ENCODE assay signal across 16 mouse cellular contexts in the genomic region with DNA sequence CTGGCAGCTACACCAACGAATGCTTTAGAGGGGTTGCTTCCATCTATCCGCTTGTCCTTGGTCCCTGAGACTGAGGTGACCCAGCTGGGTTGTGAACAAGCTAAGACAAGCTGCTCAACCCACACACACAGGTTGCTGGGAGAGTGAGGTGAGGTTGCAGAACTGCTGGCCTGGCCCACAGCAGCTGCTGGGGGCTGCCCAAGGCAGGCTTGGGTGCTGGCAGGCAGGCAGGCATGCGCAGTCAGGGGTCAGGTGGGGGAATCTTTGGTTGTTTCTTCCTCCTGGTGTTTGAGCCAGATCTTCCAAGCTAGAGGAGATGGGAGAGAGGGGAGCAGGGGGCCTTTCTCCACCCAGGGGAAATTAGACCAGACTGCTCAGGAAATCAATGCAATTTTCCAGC. TPM values are rescaled to one million over a fixed set of nuclear protein-coding genes. Genes with fewer than 3 reads are reported as not detected.
DNase-seq lines count a peak whose midpoint lies in the region; ATAC-seq and TF ChIP-seq lines count a peak whose summit lies in the region.
"Had no signal": no experiment of that assay in that cellular context is flagged by ENCODE, and none has a peak within 500 bp of the region (broad histone marks: within the 10 kb centered on the region; RNA-seq: fewer than 3 reads in every experiment).

No protein-coding gene starts in this region.

- in situ Hi-C loops in CH12.LX (cut with MboI; ENCODE audit: low pct_ligation_motif_present, low pct_unique_long_range_greater_than_20kb, low sequenced_read_pairs) = no loop called here

- TF ChIP-seq POLR2A in CH12.LX (IDR thresholded peaks at IDR 0.05; ENCODE audit: low read depth, low read length) = no peak

- H3K9me3 ChIP-seq in forebrain, embryonic 10.5 days = no peaks in the 10 kb centered on the region; the same call in 1 of the 2 replicates
- 0 out of 2 replicates have a peak, but pooled peaks cover 10% of the 10 kb centered on the region for H3K9me3 ChIP-seq in forebrain, embryonic 13.5 days (replicated peaks)
- H3K9me3 ChIP-seq in CH12.LX (replicated peaks; ENCODE audit: low read length) = peaks cover 22% of the 10 kb centered on the region
- 0 out of 2 replicates have a peak, but pooled peaks cover 5% of the 10 kb centered on the region for H3K9me3 ChIP-seq in embryonic facial prominence, embryonic 15.5 days (replicated peaks)
- H3K9me3 ChIP-seq: liver, embryonic 13.5 days had no signal

- no peak for TF ChIP-seq RAD21 in CH12.LX (IDR thresholded peaks at IDR 0.05; ENCODE audit: low read depth, low read length)

- DNase-seq in forebrain, embryonic 10.5 days (ENCODE audit: extremely low spot score, low spot score) = no peak
- peak; percentile 71 for DNase-seq in kidney, postnatal 10 days
- DNase-seq in kidney, adult 9 months = no peak
- no peak for DNase-seq in CH12.LX (ENCODE audit: extremely low read depth)
- no peak for DNase-seq in urinary bladder, adult 2 months (ENCODE audit: low spot score)
- DNase-seq in layer of hippocampus, adult 2 months (ENCODE audit: low spot score in 2 of 2) = no peak
- DNase-seq: cerebellum, postnatal 36 days; kidney, adult 11 months; liver, embryonic 13.5 days; retina, postnatal 1 day; thymus, postnatal 36 days had no signal

- no peak overlapping the region for H3K9ac ChIP-seq in forebrain, embryonic 13.5 days
- no peak overlapping the region for H3K9ac ChIP-seq in CH12.LX (ENCODE audit: insufficient read depth, low read depth)
- H3K9ac ChIP-seq in embryonic facial prominence, embryonic 15.5 days = no peak overlapping the region
- H3K9ac ChIP-seq: liver, embryonic 13.5 days had no signal

- no peak for TF ChIP-seq EP300 in CH12.LX (IDR thresholded peaks at IDR 0.05; ENCODE audit: low read length)

- no peaks in the 10 kb centered on the region for H3K27me3 ChIP-seq in forebrain, embryonic 10.5 days (ENCODE audit: poor library complexity, severe bottlenecking)
- H3K27me3 ChIP-seq in forebrain, embryonic 13.5 days = no peaks in the 10 kb centered on the region
- H3K27me3 ChIP-seq in CH12.LX (replicated peaks) = peaks cover 54% of the 10 kb centered on the region
- H3K27me3 ChIP-seq in embryonic facial prominence, embryonic 15.5 days = no peaks in the 10 kb centered on the region
- H3K27me3 ChIP-seq: liver, embryonic 13.5 days had no signal

- dilution Hi-C loops in CH12.LX (cut with MboI; ENCODE audit: extremely low pct_ligation_motif_present, extremely low pct_unique_long_range_greater_than_20kb, low sequenced_read_pairs) = no loop called here

- H3K4me1 ChIP-seq in forebrain, embryonic 10.5 days = peaks cover 35% of the 10 kb centered on the region
- H3K4me1 ChIP-seq in forebrain, embryonic 13.5 days = peaks cover 8% of the 10 kb centered on the region
- peaks cover 0 to 2% of the 10 kb centered on the region in 2 experiments; a peak in 1 of 4 replicates for H3K4me1 ChIP-seq in CH12.LX (ENCODE audit: control insufficient read depth in 1 of 2, insufficient read depth in 2 of 2)
- H3K4me1 ChIP-seq in embryonic facial prominence, embryonic 15.5 days = peaks cover 32% of the 10 kb centered on the region

- no peaks in the 10 kb centered on the region for H3K36me3 ChIP-seq in forebrain, embryonic 10.5 days (replicated peaks)
- no peaks in the 10 kb centered on the region for H3K36me3 ChIP-seq in forebrain, embryonic 13.5 days (ENCODE audit: poor library complexity, severe bottlenecking)
- H3K36me3 ChIP-seq in CH12.LX (replicated peaks in 1 of 2; ENCODE audit: control insufficient read depth in 1 of 2, insufficient read depth in 1 of 2, low read length in 1 of 2) = no peaks in the 10 kb centered on the region
- H3K36me3 ChIP-seq in embryonic facial prominence, embryonic 15.5 days = no peaks in the 10 kb centered on the region
- H3K36me3 ChIP-seq: G1E; liver, embryonic 13.5 days had no signal

- no peaks in the 10 kb centered on the region for H3K79me2 ChIP-seq in CH12.LX (replicated peaks; ENCODE audit: control insufficient read depth, extremely low read depth, insufficient read depth, poor library complexity, severe bottlenecking)

- no peak for ATAC-seq in forebrain, embryonic 13.5 days
- no peak for ATAC-seq in embryonic facial prominence, embryonic 15.5 days (ENCODE audit: insufficient number of reproducible peaks, low FRiP score, low TSS enrichment, low read depth)

- H3K4me2 ChIP-seq in forebrain, embryonic 13.5 days = no peak overlapping the region
- no peak overlapping the region for H3K4me2 ChIP-seq in CH12.LX (ENCODE audit: insufficient read depth, low read depth, poor library complexity, severe bottlenecking)
- H3K4me2 ChIP-seq in embryonic facial prominence, embryonic 15.5 days (replicated peaks) = no peak overlapping the region
- H3K4me2 ChIP-seq: liver, embryonic 13.5 days had no signal

- 85% methylated on average over 3 of the region's 3 CpGs for WGBS in forebrain, embryonic 10.5 days
- WGBS in forebrain, embryonic 13.5 days = 85% methylated on average over 3 of the region's 3 CpGs
- WGBS in embryonic facial prominence, embryonic 15.5 days = 55% methylated on average over 3 of the region's 3 CpGs

- H3K27ac ChIP-seq in forebrain, embryonic 10.5 days = peak overlapping the region; percentile 31
- H3K27ac ChIP-seq in forebrain, embryonic 13.5 days = no peak overlapping the region
- no peak overlapping the region for H3K27ac ChIP-seq in CH12.LX (ENCODE audit: insufficient read depth, low read depth)
- H3K27ac ChIP-seq in embryonic facial prominence, embryonic 15.5 days (replicated peaks) = peak overlapping the region; percentile 78
- no peak overlapping the region for H3K27ac ChIP-seq in layer of hippocampus, adult 2 months
- H3K27ac ChIP-seq: liver, embryonic 13.5 days had no signal

- no peak overlapping the region for H3K4me3 ChIP-seq in forebrain, embryonic 10.5 days
- H3K4me3 ChIP-seq in forebrain, embryonic 13.5 days = no peak overlapping the region
- H3K4me3 ChIP-seq in CH12.LX (replicated peaks in 1 of 3; ENCODE audit: low read depth in 2 of 3, low read length in 2 of 3, poor library complexity in 1 of 3) = no peak overlapping the region
- H3K4me3 ChIP-seq in embryonic facial prominence, embryonic 15.5 days (replicated peaks) = no peak overlapping the region
- H3K4me3 ChIP-seq in layer of hippocampus, adult 2 months = no peak overlapping the region
- H3K4me3 ChIP-seq: liver, embryonic 13.5 days had no signal

- no peak for TF ChIP-seq CTCF in CH12.LX (conservative IDR thresholded peaks at IDR 0.05 in 1 of 2, IDR thresholded peaks at IDR 0.05 in 1 of 2; ENCODE audit: low read depth in 2 of 2, low read length in 2 of 2)
- TF ChIP-seq CTCF in layer of hippocampus, adult 2 months (conservative IDR thresholded peaks at IDR 0.05) = no peak

TF ChIP-seq in CH12.LX, 34 proteins besides CTCF, POLR2A, EP300 and RAD21:
- TF ChIP-seq ZNF384 (IDR thresholded peaks at IDR 0.05; ENCODE audit: low read depth, low read length) = no peak
- TF ChIP-seq NRF1 (IDR thresholded peaks at IDR 0.05; ENCODE audit: low read depth, low read length) = peak; percentile 70

RNA-seq across cellular contexts. Expression of a gene that starts 19.4 kb away (rescaled TPM):
- 364 and 368 TPM in 2 replicates for polyA plus RNA-seq in forebrain, embryonic 10.5 days (2016; fragmentation: Nextera tagmentation; extraction: Ambion mirVana)
- polyA plus RNA-seq in forebrain, embryonic 13.5 days (2015; fragmentation: Nextera tagmentation; extraction: Ambion mirVana) = 131 TPM in 2 replicates
- 0.04 and 0.21 TPM in 2 replicates for total RNA-seq in CH12.LX (2012; rRNA removed)
- total RNA-seq in CH12.LX (2014; rRNA removed) = not detected in 2 replicates
- 0.16 and 0.20 TPM in 2 replicates for polyA plus RNA-seq in CH12.LX (2012; ENCODE audit: insufficient read length, low read depth)
- 1,352 and 1,417 TPM in 2 replicates for polyA plus RNA-seq in embryonic facial prominence, embryonic 15.5 days (2015; fragmentation: Nextera tagmentation; extraction: Ambion mirVana)
- polyA plus RNA-seq in urinary bladder, adult 2 months (2012; rRNA removed) = 248 and 341 TPM in 2 replicates
- total RNA-seq in layer of hippocampus, adult 2 months (2021) = 10 to 100 TPM; 69.4 to 71.9 TPM

RNA-seq across cellular contexts. Expression of a gene that starts 28.7 kb away (rescaled TPM):
- polyA plus RNA-seq in forebrain, embryonic 10.5 days (2016; fragmentation: Nextera tagmentation; extraction: Ambion mirVana) = 0.49 and 0.81 TPM in 2 replicates
- polyA plus RNA-seq in forebrain, embryonic 13.5 days (2015; fragmentation: Nextera tagmentation; extraction: Ambion mirVana) = not detected in 2 replicates
- total RNA-seq in CH12.LX (2012; rRNA removed) = 0.04 and 0.13 TPM in 2 replicates
- not detected in 2 replicates for total RNA-seq in CH12.LX (2014; rRNA removed)
- 0.11 TPM in 1 of 2 replicates, not detected in the other for polyA plus RNA-seq in CH12.LX (2012; ENCODE audit: insufficient read length, low read depth)
- polyA plus RNA-seq in embryonic facial prominence, embryonic 15.5 days (2015; fragmentation: Nextera tagmentation; extraction: Ambion mirVana) = 2.7 and 2.8 TPM in 2 replicates
- polyA plus RNA-seq in urinary bladder, adult 2 months (2012; rRNA removed) = 26.0 and 28.6 TPM in 2 replicates
- total RNA-seq in layer of hippocampus, adult 2 months (2021) = not detected
- total RNA-seq: hematopoietic stem cell, adult 5-6 weeks; layer of hippocampus, postnatal 25 days had no signal

RNA-seq across cellular contexts. Expression of a gene that starts 36.4 kb away (rescaled TPM):
- 366 and 373 TPM in 2 replicates for polyA plus RNA-seq in forebrain, embryonic 10.5 days (2016; fragmentation: Nextera tagmentation; extraction: Ambion mirVana)
- 276 and 284 TPM in 2 replicates for polyA plus RNA-seq in forebrain, embryonic 13.5 days (2015; fragmentation: Nextera tagmentation; extraction: Ambion mirVana)
- total RNA-seq in CH12.LX (2012; rRNA removed) = 400 and 420 TPM in 2 replicates
- total RNA-seq in CH12.LX (2014; rRNA removed) = 385 and 423 TPM in 2 replicates
- polyA plus RNA-seq in CH12.LX (2012; ENCODE audit: insufficient read length, low read depth) = 422 and 444 TPM in 2 replicates
- 162 and 168 TPM in 2 replicates for polyA plus RNA-seq in embryonic facial prominence, embryonic 15.5 days (2015; fragmentation: Nextera tagmentation; extraction: Ambion mirVana)
- polyA plus RNA-seq in urinary bladder, adult 2 months (2012; rRNA removed) = 4.7 and 6.0 TPM in 2 replicates
- total RNA-seq in layer of hippocampus, adult 2 months (2021) = 1 to 10 TPM; 1.7 to 3.0 TPM

Comparison
In these comparisons a context has a peak if more than half of its experiments do, and no peak if none do; other contexts are left out.
1. H3K27ac ChIP-seq: peak in forebrain, embryonic 10.5 days (single experiment) and embryonic facial prominence, embryonic 15.5 days (single experiment); none in forebrain, embryonic 13.5 days (single experiment), CH12.LX (single experiment) and layer of hippocampus, adult 2 months (single experiment).
2. RNA of a gene that starts 19.4 kb away (polyA plus RNA-seq): 1,352 to 1,417 TPM in embryonic facial prominence, embryonic 15.5 days, 364 to 368 TPM in forebrain, embryonic 10.5 days, 248 to 341 TPM in urinary bladder, adult 2 months and 131 TPM in forebrain, embryonic 13.5 days; 0.16 to 0.20 TPM in CH12.LX; every median in the first group is over 100 times any median in the second.
3. RNA of a gene that starts 36.4 kb away (polyA plus RNA-seq): 422 to 444 TPM in CH12.LX, 366 to 373 TPM in forebrain, embryonic 10.5 days, 276 to 284 TPM in forebrain, embryonic 13.5 days and 162 to 168 TPM in embryonic facial prominence, embryonic 15.5 days; 4.7 to 6.0 TPM in urinary bladder, adult 2 months; every median in the first group is over 10 times any median in the second.